Mouse (Mus musculus) erythroblast, adult 5-6 weeks (primary cell): ENCODE results near the gene Htatip2. TPM values are rescaled to one million over a fixed set of nuclear protein-coding genes. Genes with fewer than 3 reads are reported as not detected.

Experiments used
- total RNA-seq, 2 experiments: library from RNA; stranded (forward) in 1 of 2; stranded (reverse) in 1 of 2; fragments of 150-400 nt in 1 of 2; fragments of 200-764, 138-1000 nt in 1 of 2; gene quantifications; 2 replicates each; pipeline versions ENCODE4 v1.2.3 to v1.2.4; 2015 to 2017; ENCODE audit warnings: low replicate concordance in 2 of 2

Htatip2 gene
- total RNA-seq, 2 experiments from 2014 or later, result 40.9 to 48.2 TPM

Other genes with a start within 250 kb of the Htatip2 start
- not detected in 2 replicates for gene Dbx1, start 122.3 kb upstream of the Htatip2 start, total RNA-seq (2015; ENCODE audit: low replicate concordance)
- gene Dbx1, start 122.3 kb upstream of the Htatip2 start, total RNA-seq (2017; ENCODE audit: low replicate concordance), result not detected in 2 replicates
- gene Prmt3, start 19.2 kb downstream of the Htatip2 start, total RNA-seq (2015; ENCODE audit: low replicate concordance), result 10.2 and 17.3 TPM in 2 replicates
- gene Prmt3, start 19.2 kb downstream of the Htatip2 start, total RNA-seq (2017; ENCODE audit: low replicate concordance), result 11.6 and 21.5 TPM in 2 replicates
- gene Slc6a5, start 151.0 kb downstream of the Htatip2 start, total RNA-seq (2015; ENCODE audit: low replicate concordance), result not detected in 2 replicates
- gene Slc6a5, start 151.0 kb downstream of the Htatip2 start, total RNA-seq (2017; ENCODE audit: low replicate concordance), result not detected in 2 replicates
- gene Nell1, start 215.7 kb downstream of the Htatip2 start, total RNA-seq (2015; ENCODE audit: low replicate concordance), result not detected in 2 replicates
- gene Nell1, start 215.7 kb downstream of the Htatip2 start, total RNA-seq (2017; ENCODE audit: low replicate concordance), result not detected in 2 replicates